Mouse (Mus musculus) hindlimb bud, embryonic 11.5 days (tissue): ENCODE results near the gene Cuedc1.

Source experiments
- DNase-seq: peaks from one replicate; pipeline ENCODE4 v3.0.0-alpha.2; 2012; ENCODE audit warnings: low read depth, low spot score; ENCODE audit errors: extremely low spot score

Cuedc1 gene

GRCm38 (mm10) chr11:88098021-88098729 lies at the start of gene Cuedc1:
Cuedc1 (plus strand) TSS chr11:88098058.
- DNase-seq, result no peak

GRCm38 (mm10) chr11:88048961-88049670 lies 48.7 kb upstream of the Cuedc1 start:
- DNase-seq, result no peak

GRCm38 (mm10) chr11:88049732-88050131 lies 48.1 kb upstream of the Cuedc1 start:
- no peak for DNase-seq

- no peak for DNase-seq
These were observed 45.2 kb upstream of the Cuedc1 start for GRCm38 (mm10) chr11:88052638-88053037.

GRCm38 (mm10) chr11:88053821-88054220 lies 44.0 kb upstream of the Cuedc1 start:
- DNase-seq, result no peak

GRCm38 (mm10) chr11:88054589-88054988 lies 43.3 kb upstream of the Cuedc1 start:
- DNase-seq, result no peak

- DNase-seq, result no peak
These were observed 42.1 kb upstream of the Cuedc1 start for GRCm38 (mm10) chr11:88055777-88056176.

- no peak for DNase-seq
These were observed 40.1 kb upstream of the Cuedc1 start for GRCm38 (mm10) chr11:88057788-88058187.

- DNase-seq, result no peak
These were observed 38.7 kb upstream of the Cuedc1 start for GRCm38 (mm10) chr11:88059141-88059540.

- no peak for DNase-seq
These were observed 35.8 kb upstream of the Cuedc1 start for GRCm38 (mm10) chr11:88061892-88062625.

GRCm38 (mm10) chr11:88065732-88066131 lies 32.1 kb upstream of the Cuedc1 start:
- DNase-seq, result no peak

- DNase-seq, result no peak
These were observed 30.7 kb upstream of the Cuedc1 start for GRCm38 (mm10) chr11:88067191-88067585.

- DNase-seq, result no peak
These were observed 30.1 kb upstream of the Cuedc1 start, which contains the start of gene Vezf1 for GRCm38 (mm10) chr11:88067586-88068410. Vezf1 (plus strand) TSS chr11:88068279.

- DNase-seq, result no peak
These were observed 29.2 kb upstream of the Cuedc1 start for GRCm38 (mm10) chr11:88068411-88069245.

GRCm38 (mm10) chr11:88069246-88069570 lies 28.6 kb upstream of the Cuedc1 start:
- no peak for DNase-seq

- DNase-seq, result no peak
These were observed 27.5 kb upstream of the Cuedc1 start for GRCm38 (mm10) chr11:88070392-88070791.

GRCm38 (mm10) chr11:88071113-88071512 lies 26.7 kb upstream of the Cuedc1 start:
- DNase-seq, result no peak

GRCm38 (mm10) chr11:88073343-88073875 lies 24.4 kb upstream of the Cuedc1 start:
- DNase-seq, result no peak

- no peak for DNase-seq
These were observed 22.2 kb upstream of the Cuedc1 start for GRCm38 (mm10) chr11:88075701-88076100.

- no peak for DNase-seq
These were observed 21.5 kb upstream of the Cuedc1 start for GRCm38 (mm10) chr11:88076394-88076793.
